Mouse (Mus musculus) right cerebral cortex, postnatal 14 days (tissue): Measurements from ENCODE around the gene Defb11.
A peak's percentile ranks its signal among the peaks of the same experiment; 100 is the strongest.
"Not testable (repeated sequence)": the region's sequence is repeated elsewhere in the genome, so short reads cannot be mapped to it uniquely, and the experiment has no call there.

Experiments
- DNase-seq: peaks from one replicate; pipeline ENCODE4 v3.0.0; 2022

Defb11 gene

DNA sequence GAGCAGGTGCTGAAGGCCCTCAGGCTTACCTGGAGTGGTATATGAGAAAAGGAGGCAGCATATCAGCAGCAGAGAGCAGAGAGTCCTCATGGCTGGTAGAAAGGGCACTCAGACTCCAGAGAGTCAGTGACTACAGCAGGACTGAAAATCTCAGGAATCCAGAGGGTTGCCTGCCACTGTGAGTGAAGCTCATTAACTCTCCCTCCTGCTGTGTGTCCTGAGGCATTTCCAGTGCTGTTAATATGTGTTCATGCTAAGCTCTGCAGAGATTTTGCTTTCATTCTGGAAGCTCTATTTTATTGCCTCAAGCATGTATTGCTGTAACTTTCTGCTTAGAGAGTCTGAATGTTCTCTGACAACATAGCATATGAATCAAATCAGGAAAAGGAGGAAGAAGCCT, at the start of gene Defb11:
Defb11 (minus strand) TSS at position 123 of the 400 bp plus-strand sequence.
- DNase-seq: not testable (repeated sequence)

DNA sequence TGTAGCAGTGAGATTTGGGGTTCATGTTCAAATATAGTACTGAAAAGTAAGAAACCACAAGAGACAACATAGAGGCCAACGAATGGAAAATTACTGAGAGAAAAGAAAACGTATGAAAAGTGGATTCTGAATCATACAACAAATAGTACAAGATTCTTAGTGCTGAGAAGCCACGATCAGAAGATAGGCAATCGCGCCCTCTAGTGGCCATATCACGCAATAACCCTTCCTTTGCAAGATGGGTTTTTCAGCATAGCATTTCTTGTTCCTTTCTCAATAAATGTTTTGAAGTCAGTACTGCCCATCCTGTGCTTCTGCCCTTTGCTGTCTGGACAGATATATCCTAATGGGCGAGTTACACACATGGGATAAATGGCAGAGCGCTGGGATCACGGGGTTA, 49.1 kb upstream of the Defb11 start:
- peak; percentile 71 for DNase-seq

DNA sequence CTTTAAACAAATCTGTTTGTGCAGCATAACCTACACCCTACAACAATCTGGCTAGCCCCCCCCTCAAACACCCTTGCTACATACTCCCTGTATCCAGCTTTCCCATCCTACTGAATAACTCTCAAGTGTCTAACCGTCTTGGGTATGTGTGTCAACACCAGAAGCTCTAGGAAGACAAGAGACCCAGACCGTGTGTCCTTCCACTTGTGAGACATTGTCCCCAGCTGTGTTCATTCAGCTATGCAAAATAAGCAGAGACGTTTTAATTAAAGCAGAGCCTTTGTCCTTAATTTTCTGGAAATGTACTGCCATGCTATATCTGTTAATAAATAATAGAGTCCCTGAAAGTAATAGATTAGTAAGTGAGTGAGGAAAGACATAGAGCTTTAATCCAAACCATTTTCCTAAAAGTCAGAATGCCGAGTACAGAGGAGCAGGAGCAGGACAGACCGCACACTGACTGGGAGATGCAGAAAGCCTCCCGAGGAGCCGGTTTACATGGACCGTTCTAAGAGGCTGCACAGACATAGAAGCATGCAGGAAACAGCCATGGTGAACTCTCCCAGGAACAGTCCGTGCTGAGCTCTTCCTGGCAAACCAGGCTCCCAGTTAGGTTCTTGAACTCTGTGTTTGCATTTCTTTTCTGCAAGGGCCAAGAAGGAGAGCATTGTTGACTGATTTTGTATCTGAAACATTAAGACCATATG, 41.3 kb upstream of the Defb11 start:
- DNase-seq: no peak

DNA sequence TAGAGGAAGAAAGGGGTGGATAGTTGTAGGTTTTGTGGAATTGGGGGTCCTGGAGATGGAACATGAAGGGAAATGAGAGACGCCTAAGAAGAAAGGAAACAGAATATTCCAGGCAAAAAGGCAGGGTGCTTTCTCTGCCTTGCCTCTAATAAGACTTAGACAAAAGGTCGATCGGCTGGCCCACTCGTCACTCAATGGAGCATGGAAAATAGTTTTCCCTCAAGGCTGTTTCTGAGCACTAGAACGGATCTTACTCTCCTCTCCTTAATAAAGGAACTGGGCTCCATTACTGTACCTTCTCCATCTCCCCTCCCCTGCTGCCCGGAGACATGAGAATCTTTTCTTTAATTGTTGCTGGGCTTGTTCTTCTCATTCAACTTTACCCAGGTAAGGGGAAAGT, 40.2 kb upstream of the Defb11 start, which contains the start of gene Defb13:
Defb13 (plus strand) TSS at position 301 of the 400 bp plus-strand sequence.
- no peak for DNase-seq

DNA sequence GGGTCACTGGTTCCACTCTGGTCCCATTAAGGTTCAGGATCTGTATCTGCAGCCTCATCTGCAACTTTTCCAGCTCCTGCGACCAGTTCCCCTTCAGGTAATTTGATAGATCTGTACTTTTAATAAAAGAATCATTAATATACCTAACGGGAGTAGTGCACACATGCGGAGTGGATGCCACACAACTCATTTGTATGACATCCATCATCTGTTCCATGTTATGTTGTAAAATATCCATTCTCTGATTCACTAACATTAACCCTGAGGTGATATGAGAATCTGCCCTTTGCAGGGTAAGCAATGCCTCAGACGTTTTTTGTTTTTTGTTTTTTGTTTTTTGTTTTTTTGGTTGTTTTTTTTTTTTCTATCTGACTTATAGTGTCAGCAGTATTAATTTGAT, 31.8 kb upstream of the Defb11 start, which contains the start of gene Defb35:
Defb35 (plus strand) TSS at position 301 of the 400 bp plus-strand sequence.
- DNase-seq: not testable (repeated sequence)

DNA sequence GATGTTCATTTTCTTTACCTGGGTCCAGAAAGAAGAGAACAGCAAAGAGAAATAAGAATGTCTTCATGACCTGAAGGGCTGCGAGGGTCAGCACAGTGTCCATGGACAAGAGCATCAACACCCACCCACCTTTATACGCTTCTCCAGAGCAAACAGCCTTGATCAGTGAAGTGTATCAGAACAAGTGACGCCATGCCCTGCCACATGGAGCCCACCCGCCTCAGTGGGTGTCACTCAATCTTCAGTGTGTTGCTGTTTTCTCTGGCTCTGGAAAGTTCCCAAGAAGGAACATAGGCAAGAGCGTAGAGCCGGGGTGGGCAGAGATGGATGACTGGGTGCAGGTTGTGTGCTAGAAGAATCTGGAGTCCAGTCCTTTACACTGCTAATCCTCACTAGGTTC, 26.4 kb upstream of the Defb11 start, which contains the start of gene Defb15:
Defb15 (minus strand) TSS at position 101 of the 400 bp plus-strand sequence.
- no peak for DNase-seq

DNA sequence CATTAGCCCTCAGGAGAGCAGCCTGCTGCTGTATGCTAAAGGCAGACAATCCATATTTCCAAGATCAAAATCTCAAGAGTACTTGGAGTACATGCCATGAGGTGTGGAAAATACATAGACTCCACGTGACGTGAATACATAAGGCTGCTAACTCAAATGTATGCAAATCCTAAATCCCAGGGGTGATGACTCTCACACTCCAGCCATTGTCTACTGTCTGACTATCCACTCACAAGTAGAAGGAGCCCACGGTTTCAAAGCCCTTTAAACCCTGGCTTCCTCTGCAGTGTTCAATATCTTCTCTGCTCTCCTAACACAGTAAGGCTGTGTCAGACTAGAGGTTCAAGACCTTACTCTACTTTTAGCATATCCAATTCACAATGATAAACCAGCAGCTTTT, 24.5 kb upstream of the Defb11 start:
- DNase-seq: not testable (repeated sequence)

DNA sequence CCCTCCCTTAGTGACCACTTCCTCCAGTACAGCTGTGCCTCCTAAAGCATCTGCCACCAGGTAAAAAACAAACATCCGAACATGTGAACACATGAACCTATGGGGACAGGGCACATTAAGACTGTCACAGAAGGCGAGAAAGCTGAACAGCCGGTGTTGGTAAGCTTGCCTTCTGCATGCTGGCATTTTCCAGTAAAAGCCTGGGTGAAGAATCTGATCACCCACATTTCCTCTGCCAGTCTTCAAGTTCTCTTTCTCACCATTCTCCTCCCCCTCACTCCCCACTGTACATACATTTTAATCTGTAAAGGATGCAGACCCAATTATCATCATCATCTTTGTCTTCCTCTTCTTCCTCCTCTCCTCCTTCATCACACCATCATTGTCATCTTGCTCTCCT, 9.4 kb upstream of the Defb11 start:
- DNase-seq: no peak

DNA sequence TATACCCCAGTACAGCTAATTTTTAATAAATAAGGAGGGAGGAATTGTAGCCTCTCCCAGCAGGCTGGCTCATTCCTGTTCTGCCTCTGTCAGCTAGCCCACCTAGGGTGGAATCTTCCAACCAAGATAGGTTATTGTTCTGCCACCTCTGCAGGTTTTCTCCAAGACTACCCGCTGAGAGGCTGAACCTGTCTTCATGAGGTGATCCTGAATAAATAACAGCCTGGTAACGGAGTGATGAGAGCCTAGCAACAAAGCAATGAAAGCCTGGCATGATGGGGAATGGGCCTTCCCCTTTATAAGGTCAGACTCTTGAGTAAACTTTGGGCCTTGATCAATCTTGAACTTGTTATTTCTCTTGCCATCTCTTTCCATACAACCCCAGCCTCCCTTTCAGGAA, 6.3 kb upstream of the Defb11 start:
- DNase-seq: no peak

DNA sequence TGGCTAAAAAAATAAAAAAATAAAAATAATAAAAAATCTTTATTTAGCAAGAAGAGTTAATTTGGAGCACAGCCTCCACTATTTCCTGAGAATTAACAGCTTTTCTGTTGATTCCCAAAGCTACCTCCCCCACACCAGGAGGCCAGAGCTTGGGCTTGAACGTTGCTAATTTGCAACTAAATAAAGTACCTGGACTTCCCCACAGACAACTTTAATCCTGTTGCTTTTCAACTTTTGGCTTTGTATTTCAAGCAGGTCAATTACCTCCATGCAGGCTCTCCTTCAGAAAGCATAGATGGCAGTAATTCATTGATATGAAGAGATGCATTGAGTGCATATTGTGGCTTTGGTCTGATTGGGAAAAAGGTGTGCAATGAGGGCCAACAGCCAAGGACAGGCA, 5.7 kb upstream of the Defb11 start:
- DNase-seq: no peak

DNA sequence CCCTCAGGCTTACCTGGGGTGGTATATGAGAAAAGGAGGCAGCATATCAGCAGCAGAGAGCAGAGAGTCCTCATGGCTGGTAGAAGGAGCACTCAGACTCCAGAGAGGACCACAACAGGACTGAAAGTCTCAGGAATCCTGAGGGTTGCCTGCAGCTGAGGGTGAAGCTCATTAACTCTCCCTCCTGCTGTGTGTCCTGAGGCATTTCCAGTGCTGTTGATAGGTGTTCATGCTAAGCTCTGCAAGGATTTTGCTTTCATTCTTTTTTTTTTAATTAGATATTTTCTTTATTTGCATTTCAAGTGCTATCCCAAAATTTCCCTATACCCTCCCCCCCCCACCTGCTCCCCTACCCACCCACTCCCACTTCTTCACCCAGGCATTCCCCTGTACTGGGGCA, 20.9 kb downstream of the Defb11 start, which contains the start of gene Defb9:
Defb9 (minus strand) TSS at position 101 of the 400 bp plus-strand sequence.
- not testable (repeated sequence) for DNase-seq

DNA sequence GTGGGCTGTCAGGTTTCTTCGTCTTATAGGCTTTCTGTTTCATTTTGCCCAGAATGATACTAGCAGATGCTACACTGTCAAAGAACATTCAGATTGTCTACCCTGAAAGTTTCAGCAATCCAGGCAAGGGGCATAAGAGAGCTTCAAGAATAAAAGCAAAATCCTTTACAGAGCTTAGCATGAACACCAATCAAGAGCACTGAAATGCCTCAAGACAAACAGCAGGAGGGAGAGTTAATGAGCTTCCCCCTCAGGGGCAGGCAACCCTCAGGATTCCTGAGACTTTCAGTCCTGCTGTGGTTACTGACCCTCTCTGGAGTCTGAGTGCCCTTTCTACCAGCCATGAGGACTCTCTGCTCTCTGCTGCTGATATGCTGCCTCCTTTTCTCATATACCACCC, 47.6 kb downstream of the Defb11 start, which contains the start of gene Defb10:
Defb10 (plus strand) TSS at position 316 of the 400 bp plus-strand sequence.
- DNase-seq: not testable (repeated sequence)
